Mouse (Mus musculus) MEL (cell line): ENCODE measurements at regions not wholly inside any gene's neighbourhood (a gene's known extent, or its start where the extent isn't known, plus 50 kb on each side); places are given as distances from the start of the nearest gene placed in this dataset.

Experiments used
- DNase-seq: peaks from one replicate; pipeline ENCODE4 v3.0.0; 2011; ENCODE audit warnings: low read depth, low spot score
- H3K27ac ChIP-seq: 2 replicates; pipeline ENCODE4 v1.5.1; 2012; ENCODE audit warnings: low read depth, mild to moderate bottlenecking, control low read depth, low read length, moderate library complexity; ENCODE audit not compliant: control insufficient read depth
- H3K27me3 ChIP-seq, 2 experiments: fragments of 150-350 bp in 1 of 2; sonication (generic) in 1 of 2; 2 replicates each; pipeline ENCODE4 v1.6.1; 2012; ENCODE audit warnings: low read length in 2 of 2, mild to moderate bottlenecking in 2 of 2, improper control_type of control experiment in 1 of 2, moderate library complexity in 1 of 2; ENCODE audit not compliant: insufficient read depth in 2 of 2, control insufficient read depth in 1 of 2
- H3K36me3 ChIP-seq, 2 experiments: 2 replicates each; pipeline ENCODE4 v1.6.1; 2012 to 2014; ENCODE audit warnings: low read length in 2 of 2, improper control_type of control experiment in 1 of 2, inconsistent platforms in 1 of 2, mild to moderate bottlenecking in 1 of 2; ENCODE audit not compliant: insufficient read depth in 2 of 2, control insufficient read depth in 1 of 2
- H3K4me1 ChIP-seq, 2 experiments: fragments of 150-350 bp in 1 of 2; sonication (generic) in 1 of 2; 2 replicates each; pipeline ENCODE4 v1.6.1; 2012; ENCODE audit warnings: low read length in 2 of 2, improper control_type of control experiment in 1 of 2, mild to moderate bottlenecking in 1 of 2; ENCODE audit not compliant: insufficient read depth in 2 of 2, control insufficient read depth in 1 of 2
- H3K4me3 ChIP-seq, 2 experiments: fragments of 150-350 bp in 1 of 2; sonication (generic) in 1 of 2; 2 replicates each; pipeline ENCODE4 v1.5.1; 2012; ENCODE audit warnings: low read depth in 2 of 2, low read length in 2 of 2, mild to moderate bottlenecking in 2 of 2, moderate library complexity in 2 of 2, control low read depth in 1 of 2, improper control_type of control experiment in 1 of 2; ENCODE audit not compliant: control insufficient read depth in 1 of 2, insufficient read depth in 1 of 2
- H3K79me2 ChIP-seq: 2 replicates; pipeline ENCODE4 v1.6.1; 2012; ENCODE audit warnings: mild to moderate bottlenecking, low read length, moderate library complexity; ENCODE audit not compliant: control insufficient read depth, poor library complexity, insufficient read depth
- H3K9ac ChIP-seq: 2 replicates; pipeline ENCODE4 v1.6.1; 2012; ENCODE audit warnings: low read depth, mild to moderate bottlenecking, control low read depth, low read length, moderate library complexity; ENCODE audit not compliant: control insufficient read depth, poor library complexity, severe bottlenecking
- H3K9me3 ChIP-seq: fragments of 150-350 bp; sonication (generic); replicated peaks from 2 replicates; pipeline ENCODE4 v1.6.1; 2012; ENCODE audit warnings: mild to moderate bottlenecking, low read length, improper control_type of control experiment, moderate library complexity; ENCODE audit not compliant: insufficient read depth
- E2F4 ChIP-seq: IDR thresholded peaks from 2 replicates; pipeline ENCODE4 v1.6.1; 2011; ENCODE audit warnings: low read depth, low read length, improper control_type of control experiment, borderline replicate concordance
- EP300 ChIP-seq, 2 experiments: IDR thresholded peaks; 2 replicates each; pipeline ENCODE4 v1.6.1; 2011; ENCODE audit warnings: improper control_type of control experiment in 2 of 2, low read length in 2 of 2, low read depth in 1 of 2, mild to moderate bottlenecking in 1 of 2
- ETS1 ChIP-seq: IDR thresholded peaks from 2 replicates; pipeline ENCODE4 v1.6.1; 2012; ENCODE audit warnings: low read depth, mild to moderate bottlenecking, inconsistent platforms, low read length, improper control_type of control experiment, moderate library complexity
- GABPA ChIP-seq: IDR thresholded peaks from 2 replicates; pipeline ENCODE4 v1.6.1; 2012; ENCODE audit warnings: low read depth, mild to moderate bottlenecking, inconsistent platforms, low read length, improper control_type of control experiment, moderate library complexity
- GATA1 ChIP-seq: IDR thresholded peaks from 2 replicates; pipeline ENCODE4 v1.6.1; 2011; ENCODE audit warnings: low read depth, low read length, improper control_type of control experiment
- JUND ChIP-seq: IDR thresholded peaks from 2 replicates; pipeline ENCODE4 v1.6.1; 2011; ENCODE audit warnings: low read depth, mild to moderate bottlenecking, improper control_type of control experiment, low read length
- MAX ChIP-seq: IDR thresholded peaks from 2 replicates; pipeline ENCODE4 v1.6.1; 2011; ENCODE audit warnings: low read length, improper control_type of control experiment
- MEF2A ChIP-seq: IDR thresholded peaks from 2 replicates; pipeline ENCODE4 v1.6.1; 2014; ENCODE audit warnings: low read depth, mild to moderate bottlenecking, inconsistent platforms, low read length, improper control_type of control experiment; ENCODE audit not compliant: poor library complexity, insufficient replicate concordance, severe bottlenecking; ENCODE audit errors: extremely low read depth
- MXI1 ChIP-seq: IDR thresholded peaks from 2 replicates; pipeline ENCODE4 v1.6.1; 2011; ENCODE audit warnings: mild to moderate bottlenecking, low read depth, low read length, improper control_type of control experiment
- NRF1 ChIP-seq: IDR thresholded peaks from 2 replicates; pipeline ENCODE4 v1.6.1; 2014; ENCODE audit warnings: low read depth, mild to moderate bottlenecking, inconsistent platforms, low read length, improper control_type of control experiment, moderate library complexity; ENCODE audit not compliant: poor library complexity, insufficient read depth, severe bottlenecking
- POLR2A ChIP-seq, 2 experiments: IDR thresholded peaks; 2 replicates each; pipeline ENCODE4 v1.6.1; 2011 to 2012; ENCODE audit warnings: low read length in 2 of 2, mild to moderate bottlenecking in 2 of 2, control low read depth in 1 of 2, improper control_type of control experiment in 1 of 2, low read depth in 1 of 2, moderate library complexity in 1 of 2; ENCODE audit not compliant: control insufficient read depth in 1 of 2, insufficient read depth in 1 of 2, poor library complexity in 1 of 2
- POLR2AphosphoS2 ChIP-seq: IDR thresholded peaks from 2 replicates; pipeline ENCODE4 v1.6.1; 2011; ENCODE audit warnings: low read length, improper control_type of control experiment
- RCOR1 ChIP-seq: IDR thresholded peaks from 2 replicates; pipeline ENCODE4 v1.6.1; 2012; ENCODE audit warnings: low read depth, mild to moderate bottlenecking, inconsistent platforms, low read length, improper control_type of control experiment
- SIN3A ChIP-seq: IDR thresholded peaks from 2 replicates; pipeline ENCODE4 v1.6.1; 2012; ENCODE audit warnings: low read length, improper control_type of control experiment, inconsistent platforms
- TCF12 ChIP-seq: IDR thresholded peaks from 2 replicates; pipeline ENCODE4 v1.6.1; 2014; ENCODE audit warnings: low read depth, mild to moderate bottlenecking, inconsistent platforms, low read length, improper control_type of control experiment, moderate library complexity
- USF2 ChIP-seq, 2 experiments: IDR thresholded peaks; 2 replicates each; pipeline ENCODE4 v1.6.1; 2011 to 2012; ENCODE audit warnings: improper control_type of control experiment in 2 of 2, low read length in 2 of 2, borderline replicate concordance in 1 of 2, inconsistent platforms in 1 of 2, low read depth in 1 of 2, mild to moderate bottlenecking in 1 of 2; ENCODE audit not compliant: insufficient read depth in 1 of 2
- ZKSCAN1 ChIP-seq: IDR thresholded peaks from 2 replicates; pipeline ENCODE4 v1.6.1; 2012; ENCODE audit warnings: low read depth, mild to moderate bottlenecking, inconsistent platforms, low read length, improper control_type of control experiment, moderate library complexity
- ZMIZ1 ChIP-seq: IDR thresholded peaks from 2 replicates; pipeline ENCODE4 v1.6.1; 2012; ENCODE audit warnings: low read depth, mild to moderate bottlenecking, inconsistent platforms, low read length, improper control_type of control experiment, moderate library complexity

DNA sequence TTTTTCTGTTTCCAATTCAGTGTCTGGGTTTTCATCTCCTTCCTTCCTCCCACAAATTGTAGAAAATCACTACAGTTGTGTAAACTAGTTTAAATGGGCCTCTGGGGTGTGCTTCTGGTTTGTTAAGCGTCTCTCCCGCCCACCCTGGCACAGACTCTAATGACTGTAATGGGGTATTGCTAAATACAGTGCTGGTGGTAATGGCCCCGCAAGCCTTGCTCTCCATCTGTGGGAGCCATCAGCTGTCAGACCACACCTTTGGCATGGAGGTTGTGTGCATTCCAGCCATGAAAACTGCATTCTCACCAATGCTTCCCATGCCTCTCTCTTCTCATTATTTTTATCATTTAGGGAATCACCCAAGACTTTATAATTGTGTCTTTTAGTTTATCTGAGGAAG, 91.0 kb upstream of the Ppm1h start:
- H3K27me3 ChIP-seq: no peaks in the 10 kb centered on the region
- TF ChIP-seq GABPA: no peak
- TF ChIP-seq, all 39 proteins: peak for 0
- H3K27ac ChIP-seq: no peak overlapping the region
- no peaks in the 10 kb centered on the region for H3K79me2 ChIP-seq
- no peaks in the 10 kb centered on the region for H3K36me3 ChIP-seq
- DNase-seq: no peak
- H3K9me3 ChIP-seq: no peaks in the 10 kb centered on the region
- H3K4me3 ChIP-seq: no peak overlapping the region
- no peak overlapping the region for H3K9ac ChIP-seq
- no peaks in the 10 kb centered on the region for H3K4me1 ChIP-seq

DNA sequence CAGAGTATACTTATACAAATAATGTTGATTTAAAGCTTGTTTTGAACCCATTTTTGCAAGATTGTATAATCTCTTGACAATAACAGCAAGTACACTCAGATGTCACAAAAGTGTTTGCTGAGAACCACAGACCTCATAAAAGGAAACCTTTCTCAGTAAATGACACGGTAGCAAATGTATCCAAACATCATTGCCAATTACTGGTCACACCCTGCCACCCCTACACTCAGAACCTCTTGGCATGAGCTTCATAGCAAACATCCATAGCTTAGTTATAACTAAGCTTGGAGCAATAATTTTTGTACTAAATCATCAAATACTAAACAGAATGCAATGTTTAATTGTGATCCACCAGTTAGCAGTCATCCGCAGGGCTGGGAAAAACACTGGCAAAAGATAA, 79.1 kb upstream of the Ppm1h start:
- DNase-seq: no peak
- Histone ChIP-seq H3K9me3 (no peaks in the 10 kb centered on the region), H3K4me1 (no peaks in the 10 kb centered on the region), H3K79me2 (no peaks in the 10 kb centered on the region), H3K9ac (no peak overlapping the region), H3K36me3 (no peaks in the 10 kb centered on the region), H3K4me3 (no peak overlapping the region), H3K27ac (no peak overlapping the region), H3K27me3 (no peaks in the 10 kb centered on the region)
- TF ChIP-seq MXI1 (no peak), NRF1 (no peak), ETS1 (no peak), MEF2A (no peak), ZKSCAN1 (no peak), POLR2A (IDR thresholded peaks at IDR 0.05; ENCODE audit: control insufficient read depth in 1 of 2, insufficient read depth in 1 of 2, low read depth in 1 of 2, low read length in 2 of 2, poor library complexity in 1 of 2) (no peak), GABPA (no peak), TCF12 (no peak), RCOR1 (no peak), ZMIZ1 (no peak), USF2 (IDR thresholded peaks at IDR 0.05; ENCODE audit: borderline replicate concordance in 1 of 2, insufficient read depth in 1 of 2, low read depth in 1 of 2, low read length in 2 of 2) (no peak), E2F4 (no peak), EP300 (IDR thresholded peaks at IDR 0.05; ENCODE audit: low read depth in 1 of 2, low read length in 2 of 2) (no peak), GATA1 (no peak), MAX (no peak), POLR2AphosphoS2 (no peak), SIN3A (no peak), JUND (no peak)
